Mouse (Mus musculus) adrenal gland, postnatal 0 days (tissue): ENCODE measurements around the gene Ezr. TPM values are rescaled to one million over a fixed set of nuclear protein-coding genes. Genes with fewer than 3 reads are reported as not detected.

Experiments
- polyA plus RNA-seq: library from polyadenylated mRNA; unstranded; fragments of >200 nt; fragmentation: Nextera tagmentation; extraction: Ambion mirVana; gene quantifications from 2 replicates; pipeline ENCODE4 v1.2.1, GENCODE M21; 2015

Gene Ezr
- 25.2 and 29.9 TPM in 2 replicates for polyA plus RNA-seq

DNA sequence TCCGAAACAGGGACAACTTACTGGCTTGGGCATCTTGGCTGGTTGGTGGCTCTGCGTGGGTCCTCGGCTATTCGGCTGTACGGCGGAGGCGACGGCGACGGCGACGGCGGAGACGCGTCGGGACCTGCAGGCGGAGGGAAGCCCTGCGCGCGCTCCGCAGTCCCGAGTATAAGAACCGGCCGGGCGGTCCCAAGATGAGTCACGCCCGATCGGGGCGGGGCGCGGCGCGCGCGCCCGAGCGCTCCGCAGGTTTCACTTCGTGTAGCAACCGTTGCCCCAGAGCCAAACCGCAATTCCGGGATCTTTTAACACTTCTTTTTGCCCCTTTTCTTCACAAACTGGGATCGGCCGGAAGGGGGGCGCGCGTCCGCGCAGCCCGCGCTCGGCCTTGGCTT lies at the start of gene Ezr:
Gene Ezr (minus strand): TSS at position 174 of the 395 bp plus-strand sequence.

Other genes with a start within 250 kb of the Ezr start
- 16.8 and 29.0 TPM in 2 replicates for gene Dynlt1c, start 181.1 kb downstream of the Ezr start, polyA plus RNA-seq
- gene Dynlt1f, start 126.9 kb downstream of the Ezr start, polyA plus RNA-seq, result 332 and 402 TPM in 2 replicates
- 0.11 TPM in 1 of 2 replicates, not detected in the other for gene Sytl3, start 123.7 kb downstream of the Ezr start, polyA plus RNA-seq
- 36.1 and 50.7 TPM in 2 replicates for gene Rsph3b, start 165.9 kb upstream of the Ezr start, polyA plus RNA-seq
- 21.3 and 32.0 TPM in 2 replicates for gene Tagap1, start 178.4 kb upstream of the Ezr start, polyA plus RNA-seq
- gene Rnaset2b, start 187.8 kb upstream of the Ezr start, polyA plus RNA-seq, result 407 and 596 TPM in 2 replicates
- 0.05 and 0.28 TPM in 2 replicates for gene Gm49721, start 196.1 kb upstream of the Ezr start, polyA plus RNA-seq
- not detected in 2 replicates for gene Gm1604a, start 242.8 kb upstream of the Ezr start, polyA plus RNA-seq